Mouse (Mus musculus) small intestine, adult 2 months (tissue): ENCODE data around the gene Spon1.

Source experiments
- CTCF ChIP-seq: fragments of 200-500 bp; IDR thresholded peaks from 2 replicates; pipeline ENCODE4 v1.5.1; 2012; ENCODE audit warnings: low read depth, mild to moderate bottlenecking, control low read depth, inconsistent platforms, low read length, moderate library complexity, mixed read lengths; ENCODE audit not compliant: insufficient replicate concordance, insufficient read length; ENCODE audit errors: extremely low read depth
- POLR2A ChIP-seq: fragments of 200-500 bp; IDR thresholded peaks from 2 replicates; pipeline ENCODE4 v1.6.1; 2012; ENCODE audit warnings: low read depth, mild to moderate bottlenecking, control low read depth, inconsistent platforms, low read length, moderate library complexity

DNA sequence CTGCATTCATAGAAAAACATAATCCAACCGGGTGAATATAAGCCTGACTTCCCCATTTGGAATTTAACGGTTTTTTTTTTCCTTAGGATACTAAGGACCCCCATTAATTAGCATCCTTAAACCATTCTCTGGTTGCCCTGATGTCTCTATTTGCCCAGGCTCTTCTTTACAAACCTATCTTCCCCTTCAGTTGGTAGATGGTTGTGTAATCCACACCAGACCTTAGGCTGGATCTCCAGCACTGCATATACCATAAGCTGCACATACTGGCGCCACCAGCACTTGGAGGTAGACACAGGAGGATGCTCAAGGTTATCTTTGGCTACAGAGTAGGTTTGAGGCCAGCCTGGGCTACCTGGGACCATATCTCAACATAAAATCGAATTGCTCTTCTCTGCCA is 71.4 kb downstream of the Spon1 start:
- no peak for TF ChIP-seq CTCF
- TF ChIP-seq POLR2A = no peak
